Mouse (Mus musculus) erythroid progenitor cell, adult 5-6 weeks (primary cell): ENCODE data around the gene Srgap1. TPM values are rescaled to one million over a fixed set of nuclear protein-coding genes. Genes with fewer than 3 reads are reported as not detected.

Experiments
- ATAC-seq: replicated peaks from 2 replicates; pipeline ENCODE4 v1.8.0; 2016; ENCODE audit warnings: moderate number of reproducible peaks, mild to moderate bottlenecking, moderate TSS enrichment, inconsistent platforms; ENCODE audit not compliant: poor library complexity, low FRiP score, severe bottlenecking
- total RNA-seq, 2 experiments: library from RNA; stranded (forward) in 1 of 2; stranded (reverse) in 1 of 2; fragments of 150-400 nt in 1 of 2; fragments of 186-747, 209-891 nt in 1 of 2; gene quantifications; 2 replicates each; pipeline versions ENCODE4 v1.2.3 to v1.2.4; 2015 to 2017; ENCODE audit warnings: low replicate concordance in 2 of 2

Srgap1 gene
- total RNA-seq, 2 experiments from 2014 or later: not detected

DNA sequence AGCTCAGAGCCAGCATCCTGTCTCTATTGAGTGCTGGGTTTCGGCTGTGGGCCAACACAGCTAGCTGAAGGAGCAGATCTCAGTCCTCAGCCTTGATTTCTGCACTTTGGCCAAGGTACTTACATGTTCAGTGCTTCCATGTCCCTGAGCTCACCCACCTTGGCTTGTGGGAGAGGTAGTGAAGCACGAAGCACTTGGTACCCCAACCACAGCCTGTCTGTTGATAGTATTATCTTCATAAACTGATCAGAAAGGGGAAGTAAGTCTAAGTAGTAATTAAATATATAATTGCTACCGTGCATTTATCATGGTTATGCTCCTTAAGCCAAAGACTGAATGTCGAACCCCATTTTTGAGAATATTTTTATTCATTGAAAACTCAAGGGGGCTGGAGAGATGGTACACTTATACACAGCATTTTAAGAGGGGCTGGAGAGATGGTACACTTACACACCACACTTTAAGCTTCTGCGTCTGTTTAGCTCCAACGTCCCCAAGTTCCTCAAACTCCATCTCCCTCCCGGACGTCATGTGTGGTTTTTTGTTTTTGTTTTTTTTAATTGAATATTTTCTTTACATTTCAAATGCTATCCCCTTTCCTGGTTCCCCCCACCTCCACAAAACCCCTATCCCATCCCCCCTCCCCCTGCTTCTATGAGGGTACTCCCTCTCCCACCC, 315.9 kb downstream of the Srgap1 start:
- ATAC-seq: no peak

Other genes with a start within 250 kb of the Srgap1 start
- 3.2 TPM in 1 of 2 replicates, not detected in the other for gene Rxylt1, start 50.1 kb upstream of the Srgap1 start, total RNA-seq (2015; ENCODE audit: low replicate concordance)
- gene Rxylt1, start 50.1 kb upstream of the Srgap1 start, total RNA-seq (2017; ENCODE audit: low replicate concordance): 3.4 and 4.4 TPM in 2 replicates